Mouse (Mus musculus): ENCODE results near the gene Ap5s1. TPM values are rescaled to one million over a fixed set of nuclear protein-coding genes. Genes with fewer than 3 reads are reported as not detected.
"Not testable (repeated sequence)": the region's sequence is repeated elsewhere in the genome, so short reads cannot be mapped to it uniquely, and the experiment has no call there.

Gene Ap5s1
- polyA plus RNA-seq, 1 experiment from 2014 or later: 23.8 TPM

DNA sequence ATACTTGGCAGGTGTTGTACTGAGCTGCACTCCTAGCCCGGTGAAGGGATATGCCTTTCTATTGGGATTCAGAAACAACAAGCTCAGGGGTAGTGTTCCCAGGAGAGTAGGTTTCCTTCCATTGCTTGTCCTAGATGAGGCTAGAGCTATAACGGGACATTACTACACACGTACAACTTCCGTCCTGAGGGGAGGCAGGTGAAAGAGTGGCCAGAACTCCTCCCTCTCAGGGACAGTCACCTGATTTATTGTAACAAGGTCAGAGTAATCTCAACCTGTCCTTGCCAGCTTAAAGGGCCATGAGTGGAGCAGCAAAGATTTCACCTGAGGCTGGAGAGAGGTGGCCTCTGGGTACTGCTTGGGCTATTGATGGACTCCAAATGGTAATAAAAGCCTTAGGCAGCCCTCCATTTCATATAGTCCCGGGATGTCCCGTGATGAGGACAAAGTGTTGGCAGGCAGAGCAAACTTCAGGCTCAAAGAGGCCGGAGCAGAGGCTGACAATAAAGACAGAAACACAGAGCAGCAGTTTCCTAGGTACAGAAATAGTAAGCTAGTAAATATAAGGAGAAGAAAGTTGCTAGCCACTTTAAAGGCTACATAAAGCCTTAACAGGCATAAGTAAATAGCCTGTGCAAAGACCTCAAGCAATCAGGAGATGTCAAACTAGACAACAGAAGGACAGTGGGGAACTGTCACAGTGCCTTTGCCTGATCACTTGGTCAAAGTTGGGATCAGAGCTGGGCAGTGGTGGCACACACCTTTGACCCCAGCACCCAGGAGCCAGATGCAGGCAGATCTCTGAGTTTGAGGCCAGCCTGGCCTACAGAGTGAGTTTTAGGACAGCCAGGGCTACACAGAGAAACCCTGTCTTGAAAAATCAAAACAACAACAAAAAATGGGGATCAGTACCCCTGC lies 9.3 kb downstream of the Ap5s1 start:
- Histone ChIP-seq H3K9ac (replicated peaks; ENCODE audit: low read length) (no peak overlapping the region), H3K9me3 (replicated peaks; ENCODE audit: control insufficient read depth, low read length) (no peaks in the 10 kb centered on the region), H3K4me3 (ENCODE audit: low read depth, low read length) (no peak overlapping the region), H3K27me3 (ENCODE audit: control insufficient read depth, insufficient read depth, low read length) (no peaks in the 10 kb centered on the region), H3K27ac (replicated peaks; ENCODE audit: low read depth, low read length) (no peak overlapping the region), H3K4me1 (ENCODE audit: control insufficient read depth, insufficient read depth, low read length) (no peaks in the 10 kb centered on the region), H3K36me3 (replicated peaks; ENCODE audit: control insufficient read depth, insufficient read depth, low read depth, low read length) (no peaks in the 10 kb centered on the region), H3K4me2 (ENCODE audit: low read depth, low read length) (no peak overlapping the region)
- WGBS: 88% methylated on average over 7 of the region's 7 CpGs
- DNase-seq (ENCODE audit: low spot score) (no peak), ATAC-seq (replicated peaks; ENCODE audit: insufficient number of reproducible peaks, low FRiP score, low TSS enrichment, low read depth) (no peak)

GRCm38 (mm10) chr2:131220030-131220429 lies 13.2 kb downstream of the Ap5s1 start:
- no peak overlapping the region for H3K9ac ChIP-seq (replicated peaks; ENCODE audit: low read length)
- no peak overlapping the region for H3K27ac ChIP-seq (replicated peaks; ENCODE audit: low read depth, low read length)
- no peak overlapping the region for H3K4me3 ChIP-seq (ENCODE audit: low read depth, low read length)
- no peaks in the 10 kb centered on the region for H3K27me3 ChIP-seq (ENCODE audit: control insufficient read depth, insufficient read depth, low read length)
- ATAC-seq (replicated peaks; ENCODE audit: insufficient number of reproducible peaks, low FRiP score, low TSS enrichment, low read depth) (no peak), DNase-seq (ENCODE audit: low spot score) (no peak)
- H3K4me1 ChIP-seq (ENCODE audit: control insufficient read depth, insufficient read depth, low read length): no peaks in the 10 kb centered on the region
- no peaks in the 10 kb centered on the region for H3K9me3 ChIP-seq (replicated peaks; ENCODE audit: control insufficient read depth, low read length)
- WGBS: 77% methylated on average over 4 of the region's 4 CpGs
- H3K36me3 ChIP-seq (replicated peaks; ENCODE audit: control insufficient read depth, insufficient read depth, low read depth, low read length): no peaks in the 10 kb centered on the region
- H3K4me2 ChIP-seq (ENCODE audit: low read depth, low read length): no peak overlapping the region

DNA sequence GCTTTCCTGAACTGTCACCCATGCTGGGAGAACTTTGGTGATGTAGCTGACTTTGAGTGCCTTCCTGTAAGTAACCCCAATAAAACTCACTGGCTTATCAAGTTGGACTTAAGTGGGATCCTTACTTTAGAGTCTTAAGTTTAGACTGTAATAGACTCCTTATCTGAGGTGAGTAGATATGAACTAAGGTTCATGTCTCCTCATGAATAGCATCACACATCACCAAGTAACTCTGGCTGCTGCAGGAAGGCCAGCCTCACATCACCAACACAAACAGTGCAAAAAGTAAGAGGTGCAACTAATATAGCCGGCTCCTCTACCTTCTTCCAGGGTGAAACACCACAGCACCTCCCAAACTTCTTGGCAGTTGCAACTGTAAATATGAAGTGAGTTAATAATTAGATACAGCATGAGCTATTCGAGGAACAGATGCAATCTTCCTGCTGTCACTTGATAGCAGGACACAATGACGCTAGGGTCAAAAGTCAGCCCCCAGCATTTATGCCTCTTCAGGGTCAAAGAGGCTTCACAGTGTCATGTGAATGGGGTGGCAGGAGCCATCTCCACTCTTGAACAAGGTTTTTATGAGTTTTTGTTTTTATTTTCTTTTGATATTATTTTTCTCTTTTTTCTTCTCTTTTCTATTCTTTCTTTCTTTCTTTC lies 15.1 kb downstream of the Ap5s1 start:
- H3K27me3 ChIP-seq (ENCODE audit: control insufficient read depth, insufficient read depth, low read length): no peaks in the 10 kb centered on the region
- H3K4me2 ChIP-seq (ENCODE audit: low read depth, low read length): no peak overlapping the region
- no peaks in the 10 kb centered on the region for H3K4me1 ChIP-seq (ENCODE audit: control insufficient read depth, insufficient read depth, low read length)
- no peak overlapping the region for H3K4me3 ChIP-seq (ENCODE audit: low read depth, low read length)
- no peaks in the 10 kb centered on the region for H3K9me3 ChIP-seq (replicated peaks; ENCODE audit: control insufficient read depth, low read length)
- DNase-seq (ENCODE audit: low spot score): no peak
- H3K27ac ChIP-seq (replicated peaks; ENCODE audit: low read depth, low read length): no peak overlapping the region
- H3K36me3 ChIP-seq (replicated peaks; ENCODE audit: control insufficient read depth, insufficient read depth, low read depth, low read length): no peaks in the 10 kb centered on the region
- H3K9ac ChIP-seq (replicated peaks; ENCODE audit: low read length): no peak overlapping the region
- 69% methylated on average over 3 of the region's 3 CpGs for WGBS
- ATAC-seq (replicated peaks; ENCODE audit: insufficient number of reproducible peaks, low FRiP score, low TSS enrichment, low read depth): no peak

- Histone ChIP-seq H3K4me1 (ENCODE audit: control insufficient read depth, insufficient read depth, low read length) (no peaks in the 10 kb centered on the region), H3K9me3 (replicated peaks; ENCODE audit: control insufficient read depth, low read length) (no peaks in the 10 kb centered on the region), H3K27me3 (ENCODE audit: control insufficient read depth, insufficient read depth, low read length) (no peaks in the 10 kb centered on the region), H3K9ac (replicated peaks; ENCODE audit: low read length) (no peak overlapping the region), H3K4me3 (ENCODE audit: low read depth, low read length) (no peak overlapping the region), H3K4me2 (ENCODE audit: low read depth, low read length) (no peak overlapping the region), H3K36me3 (replicated peaks; ENCODE audit: control insufficient read depth, insufficient read depth, low read depth, low read length) (no peaks in the 10 kb centered on the region), H3K27ac (replicated peaks; ENCODE audit: low read depth, low read length) (no peak overlapping the region)
- 60% methylated on average over 5 of the region's 5 CpGs for WGBS
- DNase-seq (ENCODE audit: low spot score) (no peak), ATAC-seq (replicated peaks; ENCODE audit: insufficient number of reproducible peaks, low FRiP score, low TSS enrichment, low read depth) (no peak)
These were observed 15.7 kb downstream of the Ap5s1 start for GRCm38 (mm10) chr2:131222562-131222961.

DNA sequence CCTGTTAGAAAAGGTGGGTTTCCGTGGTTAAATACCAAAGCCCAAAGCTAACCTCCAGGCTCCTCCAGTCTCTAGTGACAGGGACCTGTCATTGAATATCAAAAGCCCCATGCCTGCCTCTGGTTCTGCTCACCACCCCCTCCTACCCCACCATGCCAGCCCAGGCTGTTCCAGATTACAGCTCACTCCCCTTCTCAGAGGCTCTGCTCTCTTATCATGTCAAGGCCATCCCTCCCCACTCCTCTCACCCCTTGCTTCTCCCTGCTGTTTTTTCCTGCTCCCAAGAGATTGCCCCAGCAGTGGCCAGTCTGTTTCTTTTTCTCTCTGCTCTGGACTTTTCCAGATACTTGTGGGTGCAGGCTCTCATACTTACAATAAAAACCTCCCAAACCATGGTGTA lies 16.7 kb downstream of the Ap5s1 start:
- Histone ChIP-seq H3K4me2 (ENCODE audit: low read depth, low read length) (no peak overlapping the region), H3K36me3 (replicated peaks; ENCODE audit: control insufficient read depth, insufficient read depth, low read depth, low read length) (no peaks in the 10 kb centered on the region), H3K4me1 (ENCODE audit: control insufficient read depth, insufficient read depth, low read length) (no peaks in the 10 kb centered on the region), H3K4me3 (ENCODE audit: low read depth, low read length) (no peak overlapping the region), H3K27ac (replicated peaks; ENCODE audit: low read depth, low read length) (no peak overlapping the region), H3K9ac (replicated peaks; ENCODE audit: low read length) (no peak overlapping the region), H3K9me3 (replicated peaks; ENCODE audit: control insufficient read depth, low read length) (no peaks in the 10 kb centered on the region), H3K27me3 (ENCODE audit: control insufficient read depth, insufficient read depth, low read length) (no peaks in the 10 kb centered on the region)
- no peak for ATAC-seq (replicated peaks; ENCODE audit: insufficient number of reproducible peaks, low FRiP score, low TSS enrichment, low read depth)
- DNase-seq (ENCODE audit: low spot score): no peak
- WGBS: 73% methylated on average over 1 of the region's 1 CpGs

DNA sequence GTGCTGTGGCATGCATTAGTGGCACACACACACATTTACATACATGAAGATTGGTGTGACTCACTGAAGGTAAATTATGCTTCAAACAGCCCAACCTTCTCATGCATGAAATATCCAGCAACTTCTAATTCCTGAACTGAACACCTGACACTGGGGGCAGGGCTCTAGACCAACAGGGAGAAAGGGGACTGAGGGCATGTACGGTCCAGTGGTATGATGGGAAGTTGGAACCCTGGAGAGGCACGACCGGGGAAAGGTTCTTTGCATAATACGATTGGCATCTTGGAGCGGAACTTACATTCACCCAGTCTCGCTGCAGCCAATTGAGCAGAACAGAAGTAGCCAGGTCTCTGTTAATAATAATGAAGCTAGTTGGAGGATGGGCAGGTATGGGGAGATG lies 18.3 kb downstream of the Ap5s1 start:
- no peak overlapping the region for H3K4me3 ChIP-seq (ENCODE audit: low read depth, low read length)
- no peak overlapping the region for H3K27ac ChIP-seq (replicated peaks; ENCODE audit: low read depth, low read length)
- H3K4me2 ChIP-seq (ENCODE audit: low read depth, low read length): no peak overlapping the region
- no peak overlapping the region for H3K9ac ChIP-seq (replicated peaks; ENCODE audit: low read length)
- H3K27me3 ChIP-seq (ENCODE audit: control insufficient read depth, insufficient read depth, low read length): no peaks in the 10 kb centered on the region
- no peaks in the 10 kb centered on the region for H3K9me3 ChIP-seq (replicated peaks; ENCODE audit: control insufficient read depth, low read length)
- no peaks in the 10 kb centered on the region for H3K36me3 ChIP-seq (replicated peaks; ENCODE audit: control insufficient read depth, insufficient read depth, low read depth, low read length)
- no peak for DNase-seq (ENCODE audit: low spot score)
- 86% methylated on average over 6 of the region's 6 CpGs for WGBS
- H3K4me1 ChIP-seq (ENCODE audit: control insufficient read depth, insufficient read depth, low read length): no peaks in the 10 kb centered on the region
- no peak for ATAC-seq (replicated peaks; ENCODE audit: insufficient number of reproducible peaks, low FRiP score, low TSS enrichment, low read depth)

GRCm38 (mm10) chr2:131226669-131227068 lies 19.8 kb downstream of the Ap5s1 start:
- not testable (repeated sequence) for H3K4me3 ChIP-seq (ENCODE audit: low read depth, low read length); H3K27me3 ChIP-seq (ENCODE audit: control insufficient read depth, insufficient read depth, low read length); H3K36me3 ChIP-seq (replicated peaks; ENCODE audit: control insufficient read depth, insufficient read depth, low read depth, low read length); H3K4me2 ChIP-seq (ENCODE audit: low read depth, low read length); ATAC-seq (replicated peaks; ENCODE audit: insufficient number of reproducible peaks, low FRiP score, low TSS enrichment, low read depth); H3K9ac ChIP-seq (replicated peaks; ENCODE audit: low read length); H3K9me3 ChIP-seq (replicated peaks; ENCODE audit: control insufficient read depth, low read length); H3K4me1 ChIP-seq (ENCODE audit: control insufficient read depth, insufficient read depth, low read length); DNase-seq (ENCODE audit: low spot score); H3K27ac ChIP-seq (replicated peaks; ENCODE audit: low read depth, low read length)
- WGBS: 68% methylated on average over 2 of the region's 2 CpGs

DNA sequence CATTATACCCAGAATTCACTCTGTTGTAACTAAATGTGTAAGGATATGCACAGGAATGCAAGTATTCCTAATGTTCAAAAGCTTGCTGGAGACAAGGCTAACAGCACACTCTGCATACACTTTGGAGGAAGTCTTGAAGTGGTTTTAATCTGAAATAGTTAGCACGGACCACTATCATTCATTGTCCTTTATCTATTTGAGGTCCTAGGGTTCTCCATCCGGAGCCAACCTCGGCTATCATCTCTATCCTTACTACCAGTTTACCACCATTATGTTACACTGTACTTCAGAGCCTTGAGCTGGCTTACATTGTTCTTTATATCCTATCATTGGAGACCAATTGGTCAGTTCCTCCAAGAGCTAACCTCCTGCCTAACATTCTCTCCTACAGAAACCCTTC lies 20.4 kb downstream of the Ap5s1 start:
- H3K4me1 ChIP-seq (ENCODE audit: control insufficient read depth, insufficient read depth, low read length): no peaks in the 10 kb centered on the region
- DNase-seq (ENCODE audit: low spot score) (no peak), ATAC-seq (replicated peaks; ENCODE audit: insufficient number of reproducible peaks, low FRiP score, low TSS enrichment, low read depth) (no peak)
- H3K4me3 ChIP-seq (ENCODE audit: low read depth, low read length): no peak overlapping the region
- H3K9ac ChIP-seq (replicated peaks; ENCODE audit: low read length): no peak overlapping the region
- no peaks in the 10 kb centered on the region for H3K27me3 ChIP-seq (ENCODE audit: control insufficient read depth, insufficient read depth, low read length)
- no peaks in the 10 kb centered on the region for H3K9me3 ChIP-seq (replicated peaks; ENCODE audit: control insufficient read depth, low read length)
- H3K36me3 ChIP-seq (replicated peaks; ENCODE audit: control insufficient read depth, insufficient read depth, low read depth, low read length): no peaks in the 10 kb centered on the region
- H3K4me2 ChIP-seq (ENCODE audit: low read depth, low read length): no peak overlapping the region
- H3K27ac ChIP-seq (replicated peaks; ENCODE audit: low read depth, low read length): no peak overlapping the region
- 84% methylated on average over 3 of the region's 3 CpGs for WGBS
